Mouse (Mus musculus): Measurements from ENCODE around the gene Nphs2. TPM values are rescaled to one million over a fixed set of nuclear protein-coding genes. Genes with fewer than 3 reads are reported as not detected.

Gene Nphs2
- total and polyA plus RNA-seq, 3 experiments: not detected

DNA sequence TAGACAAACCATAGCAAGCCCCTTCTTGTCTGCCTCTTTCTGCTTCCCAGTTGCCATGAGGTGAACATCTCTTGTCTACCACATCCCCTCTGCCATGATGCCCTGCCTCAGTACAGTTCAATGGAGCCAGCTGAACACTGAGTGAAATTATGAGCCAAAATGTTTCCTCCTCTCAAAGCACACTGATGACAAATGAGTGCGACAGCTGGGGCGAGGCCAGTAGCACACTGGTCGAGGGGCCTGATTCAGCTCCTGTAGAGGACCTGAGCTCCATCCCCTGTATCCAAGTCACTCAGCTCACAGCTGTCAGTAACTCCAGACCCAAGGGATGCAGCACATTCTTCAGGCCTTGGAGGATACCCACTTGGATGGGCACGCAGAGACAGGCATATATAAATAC is 35.1 kb downstream of the Nphs2 start:
- no peak for DNase-seq
- intact Hi-C loops (cut with DNase I): no loop called here
- TF ChIP-seq EP300 (IDR thresholded peaks at IDR 0.05; ENCODE audit: insufficient read depth, low read depth, low read length) (no peak), CTCF (IDR thresholded peaks at IDR 0.05) (no peak), POLR2A (IDR thresholded peaks at IDR 0.05; ENCODE audit: insufficient read depth, low read depth, low read length) (no peak)
- H3K27me3 ChIP-seq (ENCODE audit: control insufficient read depth, insufficient read depth, low read length): no peaks in the 10 kb centered on the region
- H3K79me2 ChIP-seq (replicated peaks; ENCODE audit: control insufficient read depth, insufficient read depth, low read length): no peaks in the 10 kb centered on the region
- H3K27ac ChIP-seq: no peak overlapping the region
- H3K36me3 ChIP-seq (ENCODE audit: control insufficient read depth, insufficient read depth, low read length): no peaks in the 10 kb centered on the region
- H3K4me1 ChIP-seq (ENCODE audit: control insufficient read depth, insufficient read depth, low read length): no peaks in the 10 kb centered on the region
- no peak overlapping the region for H3K9ac ChIP-seq (ENCODE audit: low read depth, low read length)
- no peak overlapping the region for H3K4me3 ChIP-seq
- WGBS: 88% methylated on average over 4 of the region's 4 CpGs

- 64% methylated on average over 4 of the region's 4 CpGs for WGBS
Measured at GRCm38 (mm10) chr1:156349031-156349430, 38.5 kb downstream of the Nphs2 start.

DNA sequence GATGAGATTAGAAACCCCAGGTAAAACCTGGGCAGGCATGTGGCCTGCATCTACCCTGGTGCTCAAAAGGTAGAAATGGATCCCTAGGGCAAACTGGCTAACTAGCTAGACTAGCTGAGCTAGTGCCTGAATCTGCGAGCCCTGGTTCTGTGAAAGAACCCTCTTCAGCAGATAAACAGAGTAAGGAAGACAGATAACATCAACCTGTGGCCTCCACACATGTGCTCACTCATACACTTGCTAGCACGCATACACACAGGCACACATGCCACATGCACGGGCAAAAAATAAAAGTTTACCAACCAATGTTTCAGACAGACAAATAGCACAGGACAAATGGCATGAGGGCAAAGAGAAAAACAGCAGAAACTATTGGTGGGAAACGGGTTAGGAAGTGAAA is 39.9 kb downstream of the Nphs2 start:
- TF ChIP-seq EP300 (IDR thresholded peaks at IDR 0.05; ENCODE audit: insufficient read depth, low read depth, low read length): no peak
- no peak for TF ChIP-seq CTCF (IDR thresholded peaks at IDR 0.05)
- TF ChIP-seq POLR2A (IDR thresholded peaks at IDR 0.05; ENCODE audit: insufficient read depth, low read depth, low read length): no peak
- H3K4me1 ChIP-seq (ENCODE audit: control insufficient read depth, insufficient read depth, low read length): no peaks in the 10 kb centered on the region
- no peaks in the 10 kb centered on the region for H3K79me2 ChIP-seq (replicated peaks; ENCODE audit: control insufficient read depth, insufficient read depth, low read length)
- no peak for DNase-seq
- H3K27ac ChIP-seq: no peak overlapping the region
- WGBS: 87% methylated on average over 4 of the region's 4 CpGs
- H3K27me3 ChIP-seq (ENCODE audit: control insufficient read depth, insufficient read depth, low read length): no peaks in the 10 kb centered on the region
- H3K36me3 ChIP-seq (ENCODE audit: control insufficient read depth, insufficient read depth, low read length): no peaks in the 10 kb centered on the region
- H3K9ac ChIP-seq (ENCODE audit: low read depth, low read length): no peak overlapping the region
- no peak overlapping the region for H3K4me3 ChIP-seq
- intact Hi-C loops (cut with DNase I): no loop called here

More at GRCm38 (mm10) chr1:156349031-156349430, 38.5 kb downstream of the Nphs2 start:
- Histone ChIP-seq H3K27me3 (ENCODE audit: control insufficient read depth, insufficient read depth, low read length) (no peaks in the 10 kb centered on the region), H3K4me3 (no peak overlapping the region), H3K27ac (no peak overlapping the region), H3K9ac (ENCODE audit: low read depth, low read length) (no peak overlapping the region), H3K4me1 (ENCODE audit: control insufficient read depth, insufficient read depth, low read length) (no peaks in the 10 kb centered on the region), H3K79me2 (replicated peaks; ENCODE audit: control insufficient read depth, insufficient read depth, low read length) (no peaks in the 10 kb centered on the region), H3K36me3 (ENCODE audit: control insufficient read depth, insufficient read depth, low read length) (no peaks in the 10 kb centered on the region)
- DNase-seq: no peak
- TF ChIP-seq POLR2A (IDR thresholded peaks at IDR 0.05; ENCODE audit: insufficient read depth, low read depth, low read length): no peak
- TF ChIP-seq EP300 (IDR thresholded peaks at IDR 0.05; ENCODE audit: insufficient read depth, low read depth, low read length): no peak
- no peak for TF ChIP-seq CTCF (IDR thresholded peaks at IDR 0.05)
- intact Hi-C loops (cut with DNase I): no loop called here

DNA sequence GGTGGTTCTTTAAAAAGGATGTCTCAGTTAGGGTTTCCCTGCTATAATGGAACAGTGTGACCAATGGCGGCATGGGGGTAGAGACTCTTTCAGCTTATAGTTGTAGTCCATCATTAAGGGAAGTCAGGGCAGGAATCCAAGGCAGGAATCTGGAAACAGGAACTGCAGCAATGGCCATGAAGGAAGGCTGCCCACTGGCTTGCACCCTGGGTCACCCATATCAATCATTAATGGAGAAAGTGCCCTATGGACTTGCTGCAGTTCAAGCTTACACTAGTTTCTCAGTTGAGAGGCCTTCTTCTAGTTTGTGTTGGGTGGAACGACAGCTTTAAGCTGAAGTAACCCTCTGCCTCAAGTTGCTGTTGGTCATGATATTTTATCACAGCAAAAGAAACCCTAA is 41.9 kb downstream of the Nphs2 start:
- intact Hi-C loops (cut with DNase I): no loop called here
- no peak overlapping the region for H3K9ac ChIP-seq (ENCODE audit: low read depth, low read length)
- H3K4me1 ChIP-seq (ENCODE audit: control insufficient read depth, insufficient read depth, low read length): no peaks in the 10 kb centered on the region
- H3K4me3 ChIP-seq: no peak overlapping the region
- no peak for DNase-seq
- TF ChIP-seq EP300 (IDR thresholded peaks at IDR 0.05; ENCODE audit: insufficient read depth, low read depth, low read length): no peak
- H3K36me3 ChIP-seq (ENCODE audit: control insufficient read depth, insufficient read depth, low read length): no peaks in the 10 kb centered on the region
- H3K27me3 ChIP-seq (ENCODE audit: control insufficient read depth, insufficient read depth, low read length): no peaks in the 10 kb centered on the region
- no peak overlapping the region for H3K27ac ChIP-seq
- 90% methylated on average over 2 of the region's 2 CpGs for WGBS
- no peaks in the 10 kb centered on the region for H3K79me2 ChIP-seq (replicated peaks; ENCODE audit: control insufficient read depth, insufficient read depth, low read length)

DNA sequence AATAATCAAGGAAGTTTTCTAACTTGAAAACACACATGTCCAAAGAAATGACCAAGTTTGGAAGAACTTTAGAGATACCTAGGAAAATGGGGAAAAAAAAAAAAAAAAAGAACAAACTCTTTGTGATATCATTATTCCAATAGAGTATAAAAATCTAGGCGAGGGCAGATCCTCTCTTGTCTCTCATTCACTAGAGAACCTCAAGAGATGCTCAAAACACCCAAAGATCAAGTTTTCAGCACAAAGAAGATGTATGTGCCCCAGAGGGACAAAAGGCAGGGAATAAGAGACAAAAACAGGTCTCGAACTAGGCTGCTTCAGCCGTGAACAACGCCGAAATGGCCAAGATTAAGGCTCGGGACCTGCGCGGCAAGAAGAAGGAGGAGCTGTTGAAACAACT is 55.2 kb downstream of the Nphs2 start, which contains the start of gene Gm2000:
Gene Gm2000 (plus strand): TSS at position 301 of the 400 bp plus-strand sequence.
- no peak for DNase-seq
- Histone ChIP-seq H3K9ac (ENCODE audit: low read depth, low read length) (no peak within 1 kb of the TSS), H3K4me1 (ENCODE audit: control insufficient read depth, insufficient read depth, low read length) (no peaks in the 10 kb centered on the region), H3K4me3 (no peak within 1 kb of the TSS), H3K27me3 (ENCODE audit: control insufficient read depth, insufficient read depth, low read length) (no peaks in the 10 kb centered on the region), H3K79me2 (replicated peaks; ENCODE audit: control insufficient read depth, insufficient read depth, low read length) (no peaks in the 10 kb centered on the region), H3K36me3 (ENCODE audit: control insufficient read depth, insufficient read depth, low read length) (no peaks in the 10 kb centered on the region), H3K27ac (no peak within 1 kb of the TSS)
- TF ChIP-seq POLR2A (IDR thresholded peaks at IDR 0.05; ENCODE audit: insufficient read depth, low read depth, low read length) (no peak), EP300 (IDR thresholded peaks at IDR 0.05; ENCODE audit: insufficient read depth, low read depth, low read length) (no peak), CTCF (IDR thresholded peaks at IDR 0.05) (no peak)
- intact Hi-C loops (cut with DNase I): no loop called here
- 82% methylated on average over 8 of the region's 8 CpGs for WGBS

Other genes starting within 250 kb of the Nphs2 start
- gene Fam163a, start 105.7 kb upstream of the Nphs2 start, total RNA-seq (2021): not detected
- gene Fam163a, start 105.7 kb upstream of the Nphs2 start, polyA plus RNA-seq (2012; rRNA removed): 0.09 and 0.23 TPM in 2 replicates
- not detected for gene Tdrd5, start 7.1 kb upstream of the Nphs2 start, total RNA-seq (2021)
- not detected in 2 replicates for gene Tdrd5, start 7.1 kb upstream of the Nphs2 start, polyA plus RNA-seq (2012; rRNA removed)
- gene Gm2000, start 55.3 kb downstream of the Nphs2 start, total RNA-seq (2021): 100 to 1,000 TPM; 394 to 449 TPM
- gene Gm2000, start 55.3 kb downstream of the Nphs2 start, polyA plus RNA-seq (2012; rRNA removed): 11.6 and 19.6 TPM in 2 replicates
- not detected for gene Axdnd1, start 110.4 kb downstream of the Nphs2 start, total RNA-seq (2021)
- gene Axdnd1, start 110.4 kb downstream of the Nphs2 start, polyA plus RNA-seq (2012; rRNA removed): not detected in 2 replicates
- 1 to 10 TPM; 7.1 to 8.2 TPM for gene Soat1, start 163.6 kb downstream of the Nphs2 start, total RNA-seq (2021)
- gene Soat1, start 163.6 kb downstream of the Nphs2 start, polyA plus RNA-seq (2012; rRNA removed): 5.6 and 13.3 TPM in 2 replicates
- 10 to 100 TPM; 45.0 to 52.3 TPM for gene Gm10031, start 213.3 kb downstream of the Nphs2 start, total RNA-seq (2021)
- 9.5 and 16.3 TPM in 2 replicates for gene Gm10031, start 213.3 kb downstream of the Nphs2 start, polyA plus RNA-seq (2012; rRNA removed)
- gene Abl2, start 248.1 kb downstream of the Nphs2 start, total RNA-seq (2021): 10 to 100 TPM; 22.1 to 25.7 TPM
- 4.7 and 9.3 TPM in 2 replicates for gene Abl2, start 248.1 kb downstream of the Nphs2 start, polyA plus RNA-seq (2012; rRNA removed)

All from heart, adult 2 months (tissue).